Mouse (Mus musculus) heart, embryonic 16.5 days (tissue): Measurements from ENCODE around the gene Celf5. TPM values are rescaled to one million over a fixed set of nuclear protein-coding genes. Genes with fewer than 3 reads are reported as not detected.

Experiments used
- ATAC-seq: fragments of 200-750 bp; cut with Nextera tagmentation; replicated peaks from 2 replicates; pipeline ENCODE4 v1.8.0; 2017; ENCODE audit warnings: moderate number of reproducible peaks; ENCODE audit not compliant: insufficient read depth, low FRiP score; ENCODE audit errors: extremely low read depth
- H3K27ac ChIP-seq: fragments of 300-500 bp; sonication (generic); 2 replicates; pipeline ENCODE4 v1.5.1; 2014; ENCODE audit warnings: mild to moderate bottlenecking, low read length, control low read depth, moderate library complexity
- H3K27me3 ChIP-seq: fragments of 300-500 bp; sonication (generic); 2 replicates; pipeline ENCODE4 v1.6.1; 2014; ENCODE audit warnings: low read length, mixed read lengths; ENCODE audit not compliant: control insufficient read depth, insufficient read depth
- H3K36me3 ChIP-seq: fragments of 300-500 bp; sonication (generic); 2 replicates; pipeline ENCODE4 v1.6.1; 2014; ENCODE audit not compliant: control insufficient read depth, insufficient read depth
- H3K4me1 ChIP-seq: fragments of 300-500 bp; sonication (generic); 2 replicates; pipeline ENCODE4 v1.6.1; 2014; ENCODE audit warnings: low read length, mixed read lengths; ENCODE audit not compliant: control insufficient read depth, insufficient read depth
- H3K4me2 ChIP-seq: fragments of 300-500 bp; sonication (generic); 2 replicates; pipeline ENCODE4 v1.6.1; 2014; ENCODE audit warnings: low read depth, mild to moderate bottlenecking, control low read depth, low read length
- H3K4me3 ChIP-seq: fragments of 300-500 bp; sonication (generic); 2 replicates; pipeline ENCODE4 v1.5.1; 2014; ENCODE audit warnings: mild to moderate bottlenecking, control low read depth, low read length
- H3K9ac ChIP-seq: fragments of 300-500 bp; sonication (generic); 2 replicates; pipeline ENCODE4 v1.6.1; 2014; ENCODE audit warnings: low read length, control low read depth
- H3K9me3 ChIP-seq: fragments of 300-500 bp; sonication (generic); replicated peaks from 2 replicates; pipeline ENCODE4 v1.6.1; 2016; ENCODE audit warnings: low read length; ENCODE audit not compliant: control insufficient read depth
- WGBS: fragments of 180-500 bp; shearing (Covaris S2); extraction: QIAGEN DNeasy Blood & Tissue Kit; methylation state at CpG from one replicate; pipeline ENCODE4 v1.1.7; 2014; 5-methylcytosine and 5-hydroxymethylcytosine counted together
- polyA plus RNA-seq: library from polyadenylated mRNA; unstranded; fragments of >200 nt; fragmentation: Nextera tagmentation; extraction: Ambion mirVana; gene quantifications from 2 replicates; pipeline ENCODE4 v1.2.1, GENCODE M21; 2015

The Celf5 gene
- polyA plus RNA-seq, 1 experiment from 2014 or later: 0.24 TPM

GRCm38 (mm10) chr10:81469253-81469652 is 13.3 kb downstream of the Celf5 start:
- Histone ChIP-seq H3K4me1 (peaks cover 2% of the 10 kb centered on the region; the same call in 1 of the 2 replicates), H3K27ac (no peak overlapping the region), H3K36me3 (no peaks in the 10 kb centered on the region), H3K9ac (no peak overlapping the region), H3K9me3 (no peaks in the 10 kb centered on the region), H3K27me3 (peaks cover 76% of the 10 kb centered on the region), H3K4me3 (no peak overlapping the region), H3K4me2 (no peak overlapping the region)
- 64% methylated on average over 5 of the region's 5 CpGs for WGBS
- no peak for ATAC-seq

DNA sequence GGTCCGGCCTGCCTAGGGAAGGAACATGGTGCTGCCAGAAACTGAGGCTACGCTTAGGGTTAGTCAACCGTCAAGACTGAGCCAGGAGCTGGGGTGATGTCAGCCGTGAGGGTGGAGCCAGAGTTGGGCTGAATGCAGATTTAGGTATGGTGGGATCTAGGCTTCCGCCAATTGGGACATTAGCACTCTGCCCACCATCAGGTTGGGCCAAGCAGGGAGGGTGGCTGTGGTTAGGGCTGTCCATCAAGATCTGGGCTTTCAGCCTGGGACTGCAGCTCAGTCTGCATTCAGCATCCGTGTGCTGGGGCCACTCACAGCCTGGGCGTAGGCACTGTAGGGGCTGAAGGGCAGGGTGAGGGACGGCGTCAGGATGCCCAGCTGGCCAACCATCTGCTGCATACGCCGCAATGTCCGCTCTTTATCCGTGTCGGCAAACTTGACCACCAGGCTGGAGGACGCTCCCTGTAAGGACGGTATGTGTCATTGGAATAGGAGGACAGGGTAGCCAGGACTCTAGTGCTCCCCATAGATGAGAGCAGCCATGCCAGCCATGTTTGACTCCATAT is 14.8 kb downstream of the Celf5 start:
- peaks cover 76% of the 10 kb centered on the region for H3K27me3 ChIP-seq

DNA sequence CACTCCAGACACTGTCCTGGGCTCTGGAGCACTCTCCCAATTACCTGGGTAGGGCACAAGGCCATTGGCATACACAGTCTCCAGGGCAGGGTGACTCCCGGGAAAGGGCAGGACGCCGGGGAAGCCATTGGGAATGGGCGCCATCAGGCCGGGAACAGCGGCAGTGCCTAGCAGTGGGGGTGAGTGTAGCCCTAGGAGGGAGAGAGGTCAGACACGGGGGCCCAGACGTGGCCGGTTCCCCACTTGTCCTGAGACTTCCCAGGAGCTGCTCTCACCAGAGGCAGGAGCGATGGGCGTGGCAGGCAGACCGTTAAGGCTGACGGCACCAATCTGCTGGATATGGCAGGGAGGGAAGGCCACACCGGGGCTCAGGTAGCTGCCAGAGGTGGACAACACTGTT is 15.6 kb downstream of the Celf5 start:
- 54% methylated on average over 14 of the region's 14 CpGs for WGBS
- Histone ChIP-seq H3K27ac (no peak overlapping the region), H3K4me2 (no peak overlapping the region), H3K4me1 (peaks cover 6% of the 10 kb centered on the region; the same call in 1 of the 2 replicates), H3K4me3 (no peak overlapping the region), H3K36me3 (no peaks in the 10 kb centered on the region), H3K9me3 (no peaks in the 10 kb centered on the region), H3K27me3 (peaks cover 76% of the 10 kb centered on the region), H3K9ac (no peak overlapping the region)
- no peak for ATAC-seq

More for the DNA sequence above, 14.8 kb downstream of the Celf5 start:
- no peaks in the 10 kb centered on the region for H3K9me3 ChIP-seq
- no peak for ATAC-seq
- peaks cover 6% of the 10 kb centered on the region; the same call in 1 of the 2 replicates for H3K4me1 ChIP-seq
- H3K4me3 ChIP-seq: no peak overlapping the region
- no peak overlapping the region for H3K4me2 ChIP-seq
- WGBS: 79% methylated on average over 16 of the region's 16 CpGs
- H3K9ac ChIP-seq: no peak overlapping the region
- no peak overlapping the region for H3K27ac ChIP-seq
- no peaks in the 10 kb centered on the region for H3K36me3 ChIP-seq

DNA sequence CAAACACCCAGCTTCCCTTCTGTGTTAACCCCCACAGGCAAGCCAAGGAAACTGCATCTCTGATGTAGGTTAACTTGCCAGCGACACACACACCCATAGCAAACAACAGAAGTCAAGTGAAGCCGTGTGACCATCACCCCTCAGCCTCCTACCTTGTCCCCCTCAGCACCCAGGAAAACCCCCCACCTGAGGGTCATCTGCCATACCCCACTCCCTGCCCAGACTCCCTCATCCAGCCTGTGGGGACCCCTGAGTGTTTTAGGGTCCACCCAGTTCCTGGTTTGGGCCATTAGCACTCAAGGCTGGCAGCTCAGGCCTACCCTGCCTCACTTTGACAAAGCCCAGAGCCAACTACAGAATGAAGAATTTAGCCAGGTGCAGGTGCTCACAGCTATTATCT is 16.4 kb downstream of the Celf5 start:
- no peak overlapping the region for H3K4me3 ChIP-seq
- H3K27ac ChIP-seq: no peak overlapping the region
- peaks cover 6% of the 10 kb centered on the region; the same call in 1 of the 2 replicates for H3K4me1 ChIP-seq
- H3K4me2 ChIP-seq: no peak overlapping the region
- no peak overlapping the region for H3K9ac ChIP-seq
- whole genome bisulfite sequencing: 75% methylated on average over 2 of the region's 2 CpGs
- ATAC-seq: no peak
- H3K27me3 ChIP-seq: peaks cover 77% of the 10 kb centered on the region
- H3K36me3 ChIP-seq: no peaks in the 10 kb centered on the region
- H3K9me3 ChIP-seq: no peaks in the 10 kb centered on the region

- Histone ChIP-seq H3K36me3 (no peaks in the 10 kb centered on the region), H3K27me3 (peaks cover 77% of the 10 kb centered on the region), H3K27ac (no peak overlapping the region), H3K4me2 (no peak overlapping the region), H3K9me3 (no peaks in the 10 kb centered on the region), H3K9ac (no peak overlapping the region), H3K4me3 (no peak overlapping the region), H3K4me1 (peaks cover 6% of the 10 kb centered on the region; the same call in 1 of the 2 replicates)
- ATAC-seq: no peak; the same call in 1 of the 2 replicates
- WGBS: 3% methylated on average over 5 of the region's 5 CpGs
These were observed 17.3 kb downstream of the Celf5 start for GRCm38 (mm10) chr10:81465265-81465645.

DNA sequence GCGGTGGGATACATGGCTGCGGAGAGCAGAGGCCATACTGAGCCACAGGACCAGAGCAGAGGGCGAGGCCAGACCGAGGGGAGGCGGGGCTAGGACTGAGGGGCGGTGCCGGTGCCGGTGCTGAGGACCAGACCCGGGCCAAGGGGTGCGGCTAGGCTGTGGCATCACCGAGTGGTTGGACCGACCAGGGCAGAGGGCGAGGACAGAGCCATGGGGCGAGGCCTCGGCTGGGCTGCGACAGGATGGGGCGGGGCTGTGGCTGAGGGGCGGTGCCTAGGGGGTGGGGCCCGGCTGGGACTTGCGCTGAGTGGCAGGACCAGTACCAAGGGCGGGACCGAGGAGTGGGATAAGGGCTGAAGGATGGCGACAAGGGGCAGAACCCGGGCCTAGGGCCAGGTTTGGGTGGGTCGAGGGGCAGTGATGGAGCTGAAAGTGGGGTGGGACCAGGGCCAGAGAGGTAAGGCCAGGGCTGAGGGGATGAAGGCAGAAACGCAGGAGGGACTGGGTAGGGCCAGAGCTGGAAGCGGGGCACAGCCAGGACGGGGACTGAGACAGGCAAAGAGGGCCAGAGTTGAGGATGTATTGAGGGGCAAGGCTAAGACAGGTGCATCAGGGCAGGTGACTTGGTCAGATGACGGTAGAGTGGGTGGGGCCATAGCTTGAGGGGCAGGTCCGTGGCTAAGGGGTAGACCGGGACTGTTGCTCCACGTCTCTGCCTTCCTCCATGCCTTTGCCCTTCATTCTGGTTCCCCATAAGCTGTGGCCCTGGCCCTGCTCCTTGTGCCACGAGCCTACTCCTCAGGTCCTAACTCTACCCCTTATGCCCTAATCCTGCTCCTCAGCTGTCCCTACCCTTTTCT is 17.9 kb downstream of the Celf5 start:
- no peaks in the 10 kb centered on the region for H3K9me3 ChIP-seq
- H3K27ac ChIP-seq: no peak overlapping the region
- peak; percentile 21; the same call in 1 of the 2 replicates for ATAC-seq
- peak overlapping the region; percentile 33 for H3K4me3 ChIP-seq
- H3K27me3 ChIP-seq: peaks cover 83% of the 10 kb centered on the region
- no peaks in the 10 kb centered on the region for H3K36me3 ChIP-seq
- peak overlapping the region; percentile 49 for H3K4me2 ChIP-seq
- 2% methylated on average over 33 of the region's 33 CpGs for WGBS
- no peak overlapping the region for H3K9ac ChIP-seq
- H3K4me1 ChIP-seq: peaks cover 6% of the 10 kb centered on the region; the same call in 1 of the 2 replicates

DNA sequence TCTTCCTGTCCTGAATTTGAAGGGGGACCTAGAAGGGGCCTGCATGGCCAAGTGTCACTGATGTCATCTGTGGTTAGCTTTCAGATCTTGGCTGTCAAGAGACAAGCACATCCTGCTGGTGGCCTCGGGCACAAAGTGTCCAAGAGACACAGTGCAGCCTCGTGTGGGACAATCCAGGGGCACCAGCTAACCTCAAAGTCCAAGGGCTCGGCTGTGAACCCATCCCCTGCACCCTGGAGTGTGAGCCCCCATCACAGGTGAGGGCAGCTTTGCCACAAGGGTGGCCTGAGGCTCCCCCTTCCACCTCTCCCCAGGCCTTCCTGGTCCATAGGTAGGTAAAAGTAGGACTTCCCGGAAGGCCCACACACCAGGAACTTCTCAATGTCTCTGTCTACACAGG is 19.0 kb downstream of the Celf5 start:
- Histone ChIP-seq H3K27me3 (peaks cover 85% of the 10 kb centered on the region), H3K36me3 (no peaks in the 10 kb centered on the region), H3K4me1 (peaks cover 6% of the 10 kb centered on the region; the same call in 1 of the 2 replicates), H3K4me2 (no peak overlapping the region), H3K9me3 (no peaks in the 10 kb centered on the region), H3K9ac (no peak overlapping the region), H3K27ac (no peak overlapping the region), H3K4me3 (no peak overlapping the region)
- 53% methylated on average over 4 of the region's 4 CpGs for WGBS
- no peak for ATAC-seq

DNA sequence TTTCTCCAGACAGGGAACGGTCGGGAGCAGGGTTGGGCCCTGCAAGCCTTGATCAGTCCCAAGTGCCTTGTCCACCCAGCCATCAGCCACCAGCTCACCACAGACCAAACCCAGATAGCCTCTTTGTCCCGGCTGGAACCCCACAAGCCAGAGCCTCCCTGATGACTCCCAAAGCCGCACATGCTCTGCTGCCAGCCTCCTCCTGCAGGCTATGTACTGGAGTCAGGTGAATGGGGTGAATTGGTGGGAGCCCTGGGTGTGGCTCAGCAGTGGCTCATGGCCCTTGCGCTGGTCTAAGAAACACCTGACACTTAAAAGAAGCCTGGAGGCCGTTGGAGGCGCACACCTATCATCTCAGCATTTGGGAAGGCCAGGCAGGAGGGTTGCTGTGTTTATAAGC is 19.6 kb downstream of the Celf5 start:
- ATAC-seq: no peak
- H3K4me2 ChIP-seq: no peak overlapping the region
- H3K9ac ChIP-seq: no peak overlapping the region
- H3K27ac ChIP-seq: no peak overlapping the region
- H3K4me3 ChIP-seq: no peak overlapping the region
- 76% methylated on average over 7 of the region's 7 CpGs for WGBS
- no peaks in the 10 kb centered on the region for H3K9me3 ChIP-seq
- H3K4me1 ChIP-seq: peaks cover 6% of the 10 kb centered on the region; the same call in 1 of the 2 replicates
- no peaks in the 10 kb centered on the region for H3K36me3 ChIP-seq
- peaks cover 85% of the 10 kb centered on the region for H3K27me3 ChIP-seq

DNA sequence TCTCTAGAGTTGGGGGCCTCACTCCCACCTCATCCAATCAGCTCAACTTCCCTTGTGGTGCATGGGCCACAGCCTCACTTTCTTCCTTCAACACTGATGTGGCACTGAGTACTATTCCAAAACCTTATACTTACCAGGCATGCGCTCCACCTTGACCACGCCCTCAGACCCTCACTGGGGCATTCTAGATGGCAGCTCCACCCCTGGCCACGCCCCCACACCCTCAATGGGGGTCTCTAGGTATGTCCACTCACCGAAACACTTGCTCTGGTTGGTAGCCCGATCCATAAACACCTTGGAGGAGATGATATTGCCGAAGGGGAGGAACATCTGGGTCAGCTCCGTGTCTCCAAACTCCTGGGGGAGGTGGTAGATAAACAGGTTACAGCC is 20.1 kb downstream of the Celf5 start:
- no peaks in the 10 kb centered on the region for H3K9me3 ChIP-seq
- peaks cover 84% of the 10 kb centered on the region for H3K27me3 ChIP-seq
- H3K4me1 ChIP-seq: peaks cover 6% of the 10 kb centered on the region; the same call in 1 of the 2 replicates
- no peak overlapping the region for H3K4me3 ChIP-seq
- no peaks in the 10 kb centered on the region for H3K36me3 ChIP-seq
- H3K9ac ChIP-seq: no peak overlapping the region
- H3K27ac ChIP-seq: no peak overlapping the region
- no peak for ATAC-seq
- WGBS: 41% methylated on average over 7 of the region's 7 CpGs
- H3K4me2 ChIP-seq: no peak overlapping the region
